Mouse (Mus musculus): ENCODE data around the gene Ntn5. TPM values are rescaled to one million over a fixed set of nuclear protein-coding genes. Genes with fewer than 3 reads are reported as not detected.

The Ntn5 gene
- polyA plus RNA-seq, 1 experiment from 2014 or later: 0.34 TPM

DNA sequence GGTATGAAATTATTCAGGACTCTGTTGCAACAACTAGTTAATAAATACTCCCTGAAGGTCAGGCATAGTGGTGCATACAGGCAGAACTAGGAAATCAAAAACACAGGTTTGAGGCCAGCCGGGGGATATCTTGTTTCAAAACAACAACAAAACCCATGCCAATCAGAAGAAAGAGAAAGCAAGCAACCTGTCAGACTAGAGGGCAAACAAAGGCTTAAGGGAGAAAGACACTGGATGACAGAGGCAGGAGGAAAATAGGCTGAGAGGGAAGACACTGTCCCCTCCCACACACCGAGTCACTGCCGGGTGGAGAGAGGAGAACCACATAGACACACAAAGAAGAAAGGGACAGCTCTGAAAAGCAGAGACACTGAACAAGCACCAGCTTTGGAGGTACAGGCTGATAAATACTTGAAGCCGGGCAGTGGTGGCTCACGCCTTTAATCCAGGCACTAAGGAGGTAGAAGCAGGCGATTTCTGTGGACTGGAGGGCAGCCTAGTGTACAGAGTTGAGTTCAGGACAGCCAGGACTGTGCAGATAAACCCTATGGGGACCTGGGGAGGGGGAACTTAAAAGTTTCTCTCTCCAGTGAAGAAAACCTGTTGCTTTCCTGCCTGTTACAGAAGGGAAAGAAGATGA, 30.2 kb downstream of the Ntn5 start:
- peaks cover 46% of the 10 kb centered on the region for H3K4me1 ChIP-seq (ENCODE audit: control insufficient read depth, insufficient read depth, low read length)

DNA sequence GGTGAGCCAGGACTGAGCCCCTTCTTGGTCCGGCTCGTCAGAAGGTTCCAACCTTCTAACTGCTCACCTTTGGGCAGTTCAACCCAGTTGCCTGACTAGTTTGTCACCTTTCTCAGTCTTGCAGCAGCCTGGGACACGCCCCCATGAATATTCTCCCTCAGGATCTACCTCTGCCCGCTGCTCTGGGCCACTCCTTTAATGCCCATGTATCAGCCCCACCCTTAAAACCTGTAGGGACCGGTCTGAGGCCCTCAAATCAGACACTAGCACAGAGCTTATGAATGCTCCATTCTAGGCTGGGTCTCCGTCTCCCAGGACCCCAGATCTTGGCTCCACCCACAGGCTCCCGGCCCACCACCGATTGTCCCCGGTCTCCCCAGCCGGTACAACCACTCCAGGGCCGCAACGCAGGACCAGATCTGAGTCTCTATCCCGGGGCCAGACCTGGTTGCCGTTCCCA, 30.8 kb downstream of the Ntn5 start:
- no peaks in the 10 kb centered on the region for H3K9me3 ChIP-seq (ENCODE audit: control insufficient read depth, low read length)
- WGBS: 4% methylated on average over 14 of the region's 14 CpGs

More for the DNA sequence above, 30.2 kb downstream of the Ntn5 start:
- no peaks in the 10 kb centered on the region for H3K27me3 ChIP-seq (replicated peaks; ENCODE audit: control insufficient read depth, insufficient read depth, low read length)
- H3K4me2 ChIP-seq (ENCODE audit: low read depth, low read length): peak overlapping the region; percentile 90
- ATAC-seq: no peak
- H3K9ac ChIP-seq (ENCODE audit: low read depth, low read length): peak overlapping the region; percentile 90
- peaks cover 22% of the 10 kb centered on the region for H3K36me3 ChIP-seq (ENCODE audit: control insufficient read depth, insufficient read depth, low read length)
- H3K27ac ChIP-seq (ENCODE audit: low read length): peak overlapping the region; percentile 98
- no peaks in the 10 kb centered on the region for H3K9me3 ChIP-seq (ENCODE audit: control insufficient read depth, low read length)
- peak overlapping the region; percentile 75 for H3K4me3 ChIP-seq (ENCODE audit: low read length)
- 65% methylated on average over 6 of the region's 6 CpGs for WGBS

DNA sequence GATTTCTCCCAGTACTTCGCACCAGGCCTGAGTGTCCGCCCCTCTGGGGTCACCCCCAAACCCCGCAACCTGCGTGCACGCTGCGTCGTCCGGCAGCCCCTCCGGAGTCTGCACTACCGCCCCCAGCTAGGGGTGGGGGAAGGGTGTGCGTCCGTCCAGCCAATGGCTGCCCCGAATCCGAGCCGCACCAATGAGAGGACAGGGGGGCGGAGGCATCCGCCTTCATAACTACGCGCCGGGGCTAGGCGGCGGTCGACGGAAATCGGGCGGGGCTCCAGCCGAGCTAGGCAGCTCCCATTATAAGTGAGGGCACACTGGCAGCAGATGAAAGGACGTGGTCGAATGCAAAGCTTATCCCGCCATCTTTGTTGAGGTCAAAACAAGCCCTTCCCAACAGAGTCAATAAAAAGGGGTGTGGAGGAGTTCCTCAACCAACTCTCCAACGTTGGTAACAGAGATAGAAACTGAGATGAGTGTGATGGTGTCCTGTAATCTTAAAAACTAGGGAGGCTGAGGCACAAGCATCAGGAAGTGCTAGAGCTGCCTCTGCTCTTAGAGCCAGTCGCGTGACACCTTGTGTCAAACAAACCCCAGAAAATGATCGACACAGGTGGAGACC, 31.4 kb downstream of the Ntn5 start, which contains the start of gene Rpl18:
Gene Rpl18 (plus strand): TSS at position 368 of the 619 bp plus-strand sequence.
- Histone ChIP-seq H3K27ac (ENCODE audit: low read length) (peak within 1 kb of the TSS; percentile 98), H3K36me3 (ENCODE audit: control insufficient read depth, insufficient read depth, low read length) (peaks cover 29% of the 10 kb centered on the region), H3K27me3 (replicated peaks; ENCODE audit: control insufficient read depth, insufficient read depth, low read length) (no peaks in the 10 kb centered on the region), H3K4me3 (ENCODE audit: low read length) (peak within 1 kb of the TSS; percentile 75), H3K9ac (ENCODE audit: low read depth, low read length) (peak within 1 kb of the TSS; percentile 90), H3K9me3 (ENCODE audit: control insufficient read depth, low read length) (no peaks in the 10 kb centered on the region), H3K4me1 (ENCODE audit: control insufficient read depth, insufficient read depth, low read length) (peaks cover 55% of the 10 kb centered on the region), H3K4me2 (ENCODE audit: low read depth, low read length) (peak within 1 kb of the TSS; percentile 90)
- peak; percentile 86 for ATAC-seq
- WGBS: 6% methylated on average over 34 of the region's 34 CpGs

More for the DNA sequence above, 30.8 kb downstream of the Ntn5 start:
- no peaks in the 10 kb centered on the region for H3K27me3 ChIP-seq (replicated peaks; ENCODE audit: control insufficient read depth, insufficient read depth, low read length)
- H3K27ac ChIP-seq (ENCODE audit: low read length): peak overlapping the region; percentile 98
- H3K4me1 ChIP-seq (ENCODE audit: control insufficient read depth, insufficient read depth, low read length): peaks cover 51% of the 10 kb centered on the region
- peak; percentile 78 for ATAC-seq
- H3K36me3 ChIP-seq (ENCODE audit: control insufficient read depth, insufficient read depth, low read length): peaks cover 24% of the 10 kb centered on the region
- peak overlapping the region; percentile 75 for H3K4me3 ChIP-seq (ENCODE audit: low read length)
- H3K9ac ChIP-seq (ENCODE audit: low read depth, low read length): peak overlapping the region; percentile 90
- H3K4me2 ChIP-seq (ENCODE audit: low read depth, low read length): peak overlapping the region; percentile 90

DNA sequence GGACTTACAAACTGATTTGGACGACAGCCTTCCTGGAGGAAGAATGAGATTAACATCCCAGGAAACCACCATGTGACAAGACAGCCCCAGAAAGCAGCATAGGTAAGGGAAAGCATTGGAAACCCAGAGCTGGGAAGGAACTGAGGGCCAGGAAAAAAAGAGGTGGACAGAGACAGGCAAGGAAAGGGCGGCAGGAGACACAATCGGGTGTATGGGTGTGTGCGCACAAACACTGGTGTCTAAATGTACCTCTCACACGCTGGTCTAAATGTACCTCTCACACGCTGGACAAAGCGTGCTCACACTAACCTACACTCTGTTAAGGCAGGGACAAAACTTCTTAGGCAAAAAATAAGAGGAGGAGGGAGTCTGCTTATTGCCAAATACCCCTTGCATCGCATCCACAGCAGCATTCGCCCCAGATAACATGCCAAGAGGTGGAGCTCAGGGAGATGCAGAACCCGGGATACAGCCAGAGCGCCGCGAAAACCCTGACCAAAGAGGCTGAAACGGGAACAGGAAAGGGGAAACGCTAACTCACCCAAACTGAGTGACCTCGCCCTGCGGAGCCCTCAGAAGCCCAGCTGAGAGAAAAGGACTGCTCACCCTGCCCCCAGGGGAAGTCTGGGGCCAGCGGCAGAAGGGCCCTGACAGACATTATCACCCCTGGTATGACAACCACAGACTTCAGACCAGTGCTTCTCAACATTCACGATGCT, 32.1 kb downstream of the Ntn5 start:
- Histone ChIP-seq H3K4me1 (ENCODE audit: control insufficient read depth, insufficient read depth, low read length) (peaks cover 50% of the 10 kb centered on the region), H3K4me3 (ENCODE audit: low read length) (peak overlapping the region; percentile 37), H3K9me3 (ENCODE audit: control insufficient read depth, low read length) (no peaks in the 10 kb centered on the region), H3K27me3 (replicated peaks; ENCODE audit: control insufficient read depth, insufficient read depth, low read length) (no peaks in the 10 kb centered on the region), H3K4me2 (ENCODE audit: low read depth, low read length) (peak overlapping the region; percentile 90), H3K9ac (ENCODE audit: low read depth, low read length) (peak overlapping the region; percentile 54; the same call in 1 of the 2 replicates), H3K27ac (ENCODE audit: low read length) (peak overlapping the region; percentile 73), H3K36me3 (ENCODE audit: control insufficient read depth, insufficient read depth, low read length) (peaks cover 26% of the 10 kb centered on the region)
- ATAC-seq: no peak
- 79% methylated on average over 19 of the region's 19 CpGs for WGBS

DNA sequence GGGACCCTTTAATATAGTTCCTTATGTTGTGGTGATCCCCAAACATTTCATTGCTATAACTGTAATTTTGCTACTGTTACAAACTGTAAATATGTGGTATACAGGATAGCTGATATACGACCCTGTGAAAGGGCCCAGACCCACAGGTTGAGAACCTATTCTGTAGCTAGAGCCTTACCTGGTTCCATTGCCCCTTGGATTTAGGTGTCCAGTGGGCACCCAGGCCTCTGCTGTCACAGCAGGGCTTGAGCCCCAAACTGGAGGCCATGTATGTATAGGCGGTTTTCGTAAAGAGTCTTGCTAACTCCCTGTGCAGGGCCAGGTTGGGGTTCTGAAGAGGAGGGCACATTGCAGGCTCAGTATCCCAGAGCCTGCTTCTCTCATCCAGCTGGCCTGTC, 32.6 kb downstream of the Ntn5 start:
- no peaks in the 10 kb centered on the region for H3K27me3 ChIP-seq (replicated peaks; ENCODE audit: control insufficient read depth, insufficient read depth, low read length)
- WGBS: 88% methylated on average over 3 of the region's 3 CpGs
- peaks cover 23% of the 10 kb centered on the region; the same call in 1 of the 2 replicates for H3K36me3 ChIP-seq (ENCODE audit: control insufficient read depth, insufficient read depth, low read length)
- H3K27ac ChIP-seq (ENCODE audit: low read length): 0 out of 2 replicates have a peak overlapping the region, but pooled peaks have one; percentile 41
- H3K9ac ChIP-seq (ENCODE audit: low read depth, low read length): peak overlapping the region; percentile 54
- H3K4me1 ChIP-seq (ENCODE audit: control insufficient read depth, insufficient read depth, low read length): peaks cover 50% of the 10 kb centered on the region
- no peaks in the 10 kb centered on the region for H3K9me3 ChIP-seq (ENCODE audit: control insufficient read depth, low read length)
- H3K4me3 ChIP-seq (ENCODE audit: low read length): peak overlapping the region; percentile 85
- H3K4me2 ChIP-seq (ENCODE audit: low read depth, low read length): peak overlapping the region; percentile 90
- no peak for ATAC-seq

DNA sequence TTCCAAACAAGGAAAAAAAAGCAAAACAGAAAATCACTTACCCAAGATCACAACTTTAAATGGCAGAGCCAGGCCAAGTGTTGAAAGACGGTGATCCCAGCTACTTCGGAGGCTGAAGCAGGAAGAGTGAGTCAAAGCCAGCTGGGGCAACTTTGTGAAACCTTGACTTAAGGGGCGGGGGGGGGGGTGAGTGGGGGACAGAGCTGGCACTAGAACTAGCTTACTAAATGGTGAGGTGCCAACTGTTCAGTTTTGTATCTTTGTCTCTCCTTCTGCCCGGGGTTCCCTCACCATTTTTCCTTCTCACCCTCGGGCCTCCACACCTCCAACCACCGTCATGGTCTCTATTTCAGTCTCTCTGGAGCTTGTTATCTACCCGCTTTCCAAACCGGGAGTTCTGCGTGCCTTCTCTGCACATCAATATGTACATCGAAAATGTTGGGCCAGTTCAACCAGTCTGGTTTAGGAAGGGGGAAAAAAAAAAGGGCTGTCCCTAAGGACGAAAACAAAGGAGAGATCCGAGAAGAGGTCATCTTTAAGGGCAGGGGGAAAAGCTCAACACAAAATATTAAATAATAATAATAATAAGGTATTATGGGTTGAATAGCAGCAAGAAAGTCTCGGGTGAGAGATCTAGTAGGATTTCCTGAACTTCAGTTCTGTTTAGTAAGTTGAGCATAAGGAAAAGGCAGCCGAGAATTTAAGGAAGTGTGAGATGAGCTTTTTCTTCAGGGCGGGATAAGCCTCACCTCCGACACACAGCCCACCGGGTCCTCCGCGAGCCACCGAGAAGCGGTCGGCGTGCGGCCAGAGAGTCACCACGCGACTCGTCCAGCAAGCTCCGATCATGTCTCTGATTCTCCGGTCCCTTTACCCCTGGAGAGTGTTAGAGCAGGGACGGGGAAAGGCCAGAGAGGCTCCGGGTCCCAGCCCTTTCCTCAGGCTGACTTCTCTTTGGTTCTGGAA, 33.4 kb downstream of the Ntn5 start:
- Histone ChIP-seq H3K4me3 (ENCODE audit: low read length) (peak overlapping the region; percentile 85), H3K36me3 (ENCODE audit: control insufficient read depth, insufficient read depth, low read length) (peaks cover 17% of the 10 kb centered on the region; the same call in 1 of the 2 replicates), H3K27ac (ENCODE audit: low read length) (peak overlapping the region; percentile 91), H3K27me3 (replicated peaks; ENCODE audit: control insufficient read depth, insufficient read depth, low read length) (no peaks in the 10 kb centered on the region), H3K9me3 (ENCODE audit: control insufficient read depth, low read length) (no peaks in the 10 kb centered on the region), H3K9ac (ENCODE audit: low read depth, low read length) (peak overlapping the region; percentile 85), H3K4me1 (ENCODE audit: control insufficient read depth, insufficient read depth, low read length) (peaks cover 51% of the 10 kb centered on the region), H3K4me2 (ENCODE audit: low read depth, low read length) (peak overlapping the region; percentile 90)
- WGBS: 9% methylated on average over 31 of the region's 31 CpGs
- ATAC-seq: no peak

DNA sequence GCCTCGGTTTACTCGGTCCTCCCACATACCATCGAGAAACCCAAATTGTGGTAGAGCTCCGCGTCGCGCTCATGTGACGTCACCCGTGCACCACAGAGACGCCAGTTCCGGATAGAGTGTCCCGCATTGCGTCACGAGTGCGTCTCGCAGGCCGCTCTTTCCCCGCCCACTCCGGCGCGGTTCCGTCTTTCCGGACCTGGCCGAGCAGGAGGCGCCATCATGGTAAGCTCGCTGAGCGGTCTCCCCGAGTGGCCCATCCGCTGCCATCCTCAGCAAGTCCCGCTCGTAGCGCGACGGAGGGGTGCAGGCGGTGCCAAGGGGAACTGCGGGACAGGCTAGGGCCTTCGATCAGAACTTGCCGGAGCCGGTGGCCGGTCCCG, 34.1 kb downstream of the Ntn5 start, which contains the start of gene Sphk2:
Gene Sphk2 (minus strand): TSS at position 85 of the 380 bp plus-strand sequence.
- H3K4me1 ChIP-seq (ENCODE audit: control insufficient read depth, insufficient read depth, low read length): peaks cover 50% of the 10 kb centered on the region
- ATAC-seq: peak; percentile 30
- WGBS: under 1% methylated on average over 41 of the region's 41 CpGs

DNA sequence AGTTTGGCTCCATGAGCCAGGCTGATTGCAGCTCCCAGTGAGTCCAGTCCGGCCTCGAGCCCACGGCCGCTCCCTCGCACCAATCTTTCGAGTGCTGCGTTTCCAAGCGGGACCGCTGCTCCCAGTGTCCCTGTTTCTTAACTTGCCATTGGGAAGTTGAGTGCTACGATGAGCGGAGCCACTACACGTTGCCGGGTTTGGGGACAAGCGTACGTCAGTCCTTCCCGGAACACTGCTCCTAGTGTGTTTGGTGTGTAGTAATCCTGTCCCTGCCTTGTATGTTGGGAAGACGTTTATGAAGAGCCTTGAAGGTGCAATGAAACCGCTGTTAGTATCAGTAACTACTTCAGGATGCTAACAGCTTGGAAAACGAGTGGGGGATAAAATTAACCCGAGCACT, 34.5 kb downstream of the Ntn5 start:
- H3K4me3 ChIP-seq (ENCODE audit: low read length): peak overlapping the region; percentile 85
- H3K9ac ChIP-seq (ENCODE audit: low read depth, low read length): peak overlapping the region; percentile 98
- no peaks in the 10 kb centered on the region for H3K9me3 ChIP-seq (ENCODE audit: control insufficient read depth, low read length)
- no peak for ATAC-seq
- peak overlapping the region; percentile 88 for H3K27ac ChIP-seq (ENCODE audit: low read length)
- peaks cover 46% of the 10 kb centered on the region for H3K4me1 ChIP-seq (ENCODE audit: control insufficient read depth, insufficient read depth, low read length)
- peaks cover 12% of the 10 kb centered on the region; the same call in 1 of the 2 replicates for H3K36me3 ChIP-seq (ENCODE audit: control insufficient read depth, insufficient read depth, low read length)
- WGBS: 0% methylated on average over 20 of the region's 20 CpGs
- no peaks in the 10 kb centered on the region for H3K27me3 ChIP-seq (replicated peaks; ENCODE audit: control insufficient read depth, insufficient read depth, low read length)
- H3K4me2 ChIP-seq (ENCODE audit: low read depth, low read length): peak overlapping the region; percentile 81

More for the DNA sequence above, 34.1 kb downstream of the Ntn5 start, which contains the start of gene Sphk2:
- peak within 1 kb of the TSS; percentile 98 for H3K9ac ChIP-seq (ENCODE audit: low read depth, low read length)
- H3K27ac ChIP-seq (ENCODE audit: low read length): peak within 1 kb of the TSS; percentile 91
- peaks cover 16% of the 10 kb centered on the region; the same call in 1 of the 2 replicates for H3K36me3 ChIP-seq (ENCODE audit: control insufficient read depth, insufficient read depth, low read length)
- H3K9me3 ChIP-seq (ENCODE audit: control insufficient read depth, low read length): no peaks in the 10 kb centered on the region
- peak within 1 kb of the TSS; percentile 85 for H3K4me3 ChIP-seq (ENCODE audit: low read length)
- H3K27me3 ChIP-seq (replicated peaks; ENCODE audit: control insufficient read depth, insufficient read depth, low read length): no peaks in the 10 kb centered on the region
- peak within 1 kb of the TSS; percentile 90 for H3K4me2 ChIP-seq (ENCODE audit: low read depth, low read length)
